Mouse (Mus musculus) c-Kit-positive CD71-positive TER-119-positive erythroid progenitor cells, embryonic 14.5 days (primary cell): ENCODE measurements around the gene Ralgapa2.

Experiments
- DNase-seq: peaks from one replicate; pipeline ENCODE4 v3.0.0-alpha.2; 2013; ENCODE audit warnings: low spot score

The Ralgapa2 gene

GRCm38 (mm10) chr2:146428751-146429150, 83.4 kb downstream of the Ralgapa2 start:
- DNase-seq, result no peak

GRCm38 (mm10) chr2:146427380-146427779, 84.8 kb downstream of the Ralgapa2 start:
- DNase-seq, result no peak

GRCm38 (mm10) chr2:146426321-146426720, 85.8 kb downstream of the Ralgapa2 start:
- DNase-seq, result no peak

DNA sequence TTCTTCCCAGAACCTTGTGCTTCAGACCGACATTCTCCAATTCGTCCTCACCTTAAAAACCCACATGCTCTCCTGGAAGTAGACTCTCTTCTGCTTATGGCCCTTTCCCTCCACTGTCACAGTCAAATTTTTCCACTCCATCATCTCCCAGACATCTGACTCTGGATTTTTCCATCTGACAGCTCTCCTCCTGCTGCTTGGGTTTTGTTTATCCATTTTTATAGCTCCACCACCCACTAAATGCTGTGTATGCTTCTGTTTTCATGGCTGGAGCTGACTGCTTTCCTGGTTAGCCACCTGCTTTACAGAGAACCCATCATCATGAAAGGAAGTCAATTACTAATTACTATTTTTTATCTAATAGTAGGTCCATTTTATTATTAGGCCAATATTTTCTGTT, 86.9 kb downstream of the Ralgapa2 start:
- DNase-seq, result no peak

- no peak for DNase-seq
These were observed 88.3 kb downstream of the Ralgapa2 start for GRCm38 (mm10) chr2:146423710-146424301.

GRCm38 (mm10) chr2:146423032-146423691, 89.0 kb downstream of the Ralgapa2 start:
- no peak for DNase-seq

DNA sequence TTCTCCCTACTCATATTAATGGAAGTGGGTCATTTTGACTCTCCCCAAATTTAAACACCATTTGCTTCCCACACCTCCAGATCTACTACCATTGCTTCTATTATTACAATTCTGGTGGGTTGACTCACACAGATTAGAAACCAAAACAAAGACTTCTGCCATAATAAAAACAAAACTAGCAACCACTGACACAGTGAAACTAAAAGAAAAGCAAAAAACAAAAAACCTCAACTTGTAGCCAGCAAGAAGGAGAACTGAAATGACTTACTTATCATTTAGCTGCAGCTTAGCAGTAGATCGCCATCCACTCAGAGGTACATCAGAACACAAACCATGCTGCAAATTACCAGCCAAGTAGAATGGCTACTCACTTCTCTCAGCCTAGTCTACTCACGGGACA, 95.9 kb downstream of the Ralgapa2 start:
- no peak for DNase-seq

DNA sequence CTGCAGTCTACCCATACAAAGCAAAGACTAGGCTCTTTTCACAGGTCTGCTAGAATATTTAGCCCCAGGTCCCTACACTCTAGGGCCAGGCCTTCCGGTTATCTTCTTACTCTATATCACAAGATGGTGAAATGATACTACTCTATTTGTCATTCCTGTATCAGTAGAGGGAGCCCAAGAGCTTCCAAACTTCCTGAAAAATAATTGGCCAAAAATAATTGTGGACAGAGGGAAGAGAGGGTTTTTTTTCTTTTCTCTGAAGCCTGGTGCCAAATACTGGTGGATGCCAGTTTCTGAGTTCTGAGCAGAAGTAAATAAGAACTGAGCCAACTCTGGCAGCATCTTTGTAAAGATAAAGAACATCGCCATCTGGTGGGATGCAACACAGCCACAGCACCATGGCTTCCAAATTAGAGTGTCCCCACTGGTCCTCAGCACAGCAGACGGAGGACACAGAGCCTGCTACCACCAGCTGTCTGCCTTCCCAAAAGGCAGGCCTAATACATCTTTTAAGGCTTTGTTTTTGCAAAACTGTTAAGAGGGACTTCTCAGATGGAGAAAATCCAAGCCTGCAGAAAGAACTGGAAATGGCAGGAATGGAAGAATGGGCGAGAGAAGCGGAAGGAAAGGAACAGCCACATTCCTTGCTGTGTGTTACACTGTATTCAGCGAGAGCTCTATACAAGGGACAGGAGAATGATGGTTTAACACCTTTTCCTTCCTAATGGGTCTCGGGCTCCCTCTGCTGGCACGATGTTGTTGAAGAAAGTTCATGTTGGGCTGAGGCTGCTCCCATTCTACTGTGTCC, 97.5 kb downstream of the Ralgapa2 start:
- DNase-seq, result peak; percentile 34

DNA sequence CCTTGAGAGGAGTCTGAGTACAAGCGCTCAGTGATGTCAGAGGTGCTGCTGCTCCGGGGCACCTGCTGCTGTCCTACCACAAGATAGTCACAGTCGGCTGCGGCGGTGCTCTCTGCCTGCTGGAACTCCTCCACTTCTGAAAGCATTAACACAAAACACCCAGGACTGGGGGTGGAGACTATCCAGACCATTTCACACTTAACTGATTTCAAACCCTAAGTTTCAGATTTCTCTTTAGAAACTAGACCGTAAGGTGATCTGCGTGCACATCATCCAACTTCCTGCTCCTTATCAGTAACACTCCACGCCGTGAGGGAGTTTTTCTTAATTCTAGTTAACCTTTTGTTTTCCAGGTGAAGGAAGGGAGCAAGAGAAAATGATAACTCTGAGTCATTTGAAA, 99.4 kb downstream of the Ralgapa2 start:
- DNase-seq, result no peak

GRCm38 (mm10) chr2:146411904-146412303, 100.2 kb downstream of the Ralgapa2 start:
- no peak for DNase-seq

- no peak for DNase-seq
These were observed 105.1 kb downstream of the Ralgapa2 start for GRCm38 (mm10) chr2:146407078-146407477.

GRCm38 (mm10) chr2:146401588-146401987, 110.6 kb downstream of the Ralgapa2 start:
- no peak for DNase-seq

DNA sequence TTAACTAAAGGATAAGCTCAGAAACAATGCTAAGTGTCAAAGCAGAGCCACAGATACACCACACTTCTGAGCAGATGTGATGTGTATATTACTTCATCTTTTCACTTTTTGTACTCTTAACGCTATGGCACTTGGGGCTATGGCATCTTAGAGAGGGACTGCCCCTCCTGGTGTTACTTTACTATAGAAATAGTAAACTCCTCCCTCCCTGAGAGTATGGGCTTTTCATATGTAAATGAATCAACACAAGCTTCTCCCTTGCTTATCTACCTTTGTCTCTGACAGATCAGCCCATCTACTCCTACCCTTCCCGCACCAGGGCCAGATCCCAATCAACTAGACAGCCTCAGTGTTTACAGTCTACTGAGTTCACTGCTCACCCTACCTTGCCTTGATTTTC, 111.4 kb downstream of the Ralgapa2 start:
- no peak for DNase-seq

GRCm38 (mm10) chr2:146398211-146398865, 113.8 kb downstream of the Ralgapa2 start:
- no peak for DNase-seq

- DNase-seq, result no peak
These were observed 124.9 kb downstream of the Ralgapa2 start for GRCm38 (mm10) chr2:146387211-146387610.

GRCm38 (mm10) chr2:146384582-146384981, 127.6 kb downstream of the Ralgapa2 start:
- DNase-seq, result no peak

- DNase-seq, result no peak
These were observed 135.9 kb downstream of the Ralgapa2 start for GRCm38 (mm10) chr2:146376293-146376692.

DNA sequence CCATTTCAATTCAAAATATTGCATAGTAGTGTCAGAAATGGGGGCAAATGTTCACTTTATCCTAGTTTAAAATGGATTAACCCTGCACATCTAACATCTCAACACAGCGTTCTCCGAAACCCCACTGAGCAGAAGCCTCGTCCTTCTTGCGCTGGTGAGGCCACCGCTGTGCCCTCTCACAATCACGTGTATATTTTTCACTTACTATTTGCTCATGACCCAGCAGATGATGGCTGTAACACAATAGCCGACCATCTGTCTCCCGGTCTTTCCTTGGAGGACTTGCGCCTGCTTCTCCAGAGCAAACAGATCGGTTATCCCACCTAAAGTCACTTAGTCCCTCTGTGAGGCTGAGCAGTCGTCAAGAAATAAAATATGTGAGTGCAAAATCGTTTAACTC, 146.0 kb downstream of the Ralgapa2 start:
- no peak for DNase-seq

DNA sequence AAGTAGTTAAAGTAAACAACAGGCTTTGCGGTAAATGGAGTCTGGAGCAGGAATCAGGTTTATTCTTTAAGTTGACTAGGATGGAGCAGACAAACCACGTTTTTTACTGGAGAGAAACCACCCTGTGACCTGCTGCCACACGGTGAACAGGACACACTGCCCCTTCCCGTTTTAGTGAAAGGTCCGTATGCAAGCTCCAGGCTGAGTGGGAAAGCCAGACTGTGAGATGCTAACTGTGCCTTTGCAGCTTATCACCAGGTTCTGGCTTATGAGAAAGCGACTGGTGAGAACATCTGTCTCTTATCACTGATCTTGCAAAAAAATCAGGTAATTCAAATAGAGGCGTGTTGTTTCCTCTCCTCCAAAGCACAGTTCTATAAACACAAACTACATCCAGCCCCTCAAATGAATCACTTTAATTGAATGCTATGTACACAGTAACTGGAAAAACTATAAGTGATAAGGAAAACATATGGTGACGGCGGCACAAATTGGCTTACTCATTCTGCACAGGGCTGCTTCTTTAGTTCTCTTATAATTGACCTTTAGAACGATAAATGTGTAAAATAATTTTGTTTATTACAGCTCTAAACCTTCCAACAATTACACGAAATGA, 146.7 kb downstream of the Ralgapa2 start:
- no peak for DNase-seq

DNA sequence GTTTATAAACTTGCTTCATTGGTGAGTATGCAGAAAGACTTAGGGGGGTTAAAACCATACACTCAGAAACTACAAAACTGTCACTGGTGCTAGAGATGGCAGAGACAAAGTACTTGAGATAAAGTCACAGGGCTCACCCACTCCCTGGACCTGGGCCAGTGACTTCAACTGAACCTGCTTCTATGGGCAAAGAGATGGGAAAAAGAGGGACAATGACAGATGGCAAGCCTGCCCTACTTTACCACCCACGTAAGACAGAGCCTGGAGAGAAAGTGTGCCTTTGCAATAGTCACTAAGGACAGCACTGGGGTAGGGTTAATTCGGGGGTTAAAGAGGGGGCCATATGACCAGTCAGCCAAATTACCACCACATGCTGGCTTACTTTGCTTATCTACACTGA, 148.7 kb downstream of the Ralgapa2 start:
- no peak for DNase-seq

DNA sequence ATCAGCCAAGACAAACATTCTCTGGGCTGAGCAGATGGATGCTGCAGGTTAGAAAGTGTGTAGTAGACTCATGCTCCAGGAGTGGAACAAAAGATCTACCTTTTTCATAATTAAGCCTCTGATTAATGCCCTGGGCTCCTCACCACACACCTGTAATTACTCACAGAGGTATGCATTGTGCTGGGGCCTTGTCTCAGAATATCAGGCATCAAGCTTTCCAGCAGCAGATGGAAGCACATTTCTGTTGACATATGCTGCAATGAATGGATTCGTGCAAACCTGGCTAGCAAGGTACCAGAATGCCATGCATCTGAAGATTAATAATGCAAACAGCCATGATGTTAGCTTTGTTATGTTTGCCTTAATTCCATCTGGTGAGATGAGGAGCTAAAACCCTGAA, 149.2 kb downstream of the Ralgapa2 start:
- DNase-seq, result no peak

DNA sequence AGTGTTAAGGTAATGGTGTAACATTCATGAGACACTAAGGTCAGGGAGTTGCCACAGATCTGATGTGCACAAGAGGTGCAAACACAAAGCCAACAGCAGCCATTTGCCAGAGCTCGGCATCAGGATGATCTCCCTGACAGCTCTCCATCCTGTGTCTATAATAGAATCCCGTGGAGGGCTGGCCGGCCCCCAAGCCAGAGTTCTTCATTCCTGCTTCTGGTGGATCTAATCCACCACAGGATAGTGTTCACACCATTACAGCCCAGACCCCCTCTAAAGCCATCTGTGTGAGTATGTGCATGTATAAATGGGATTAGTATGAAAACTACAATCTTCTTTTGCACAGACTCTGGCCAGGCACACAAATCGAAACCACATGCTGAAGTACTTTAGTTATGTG, 150.2 kb downstream of the Ralgapa2 start:
- DNase-seq, result no peak
